ENCODE assay signal across 19 mouse cellular contexts in the genomic region with DNA sequence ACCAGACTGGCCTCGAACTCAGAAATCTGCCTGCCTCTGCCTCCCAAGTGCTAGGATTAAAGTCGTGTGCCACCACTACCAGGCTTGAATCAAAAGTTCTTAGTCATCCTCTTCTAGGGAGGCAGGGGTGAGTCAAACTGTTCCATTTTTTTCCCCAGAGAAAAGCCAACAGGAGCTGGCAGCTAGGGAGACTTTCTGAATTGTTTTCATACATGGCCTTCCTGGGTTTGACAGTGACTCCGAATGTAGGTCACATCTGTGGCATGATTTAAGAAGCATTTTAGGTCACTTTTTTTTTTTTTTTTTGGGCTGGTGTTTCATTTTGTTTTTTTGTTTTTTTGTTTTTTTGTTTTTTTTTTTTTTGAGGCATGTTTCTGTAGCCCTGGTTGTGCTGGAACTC. TPM values are rescaled to one million over a fixed set of nuclear protein-coding genes. Genes with fewer than 3 reads are reported as not detected.
DNase-seq lines count a peak whose midpoint lies in the region; ATAC-seq and TF ChIP-seq lines count a peak whose summit lies in the region.
"Had no signal": no experiment of that assay in that cellular context is flagged by ENCODE, and none has a peak within 500 bp of the region (broad histone marks: within the 10 kb centered on the region; RNA-seq: fewer than 3 reads in every experiment).

No protein-coding gene starts in this region.

- no peak for TF ChIP-seq POLR2A in CH12.LX (IDR thresholded peaks at IDR 0.05; ENCODE audit: low read depth, low read length)

- H3K4me1 ChIP-seq in CH12.LX (ENCODE audit: control insufficient read depth in 1 of 2, insufficient read depth in 2 of 2): peaks cover 27 to 73% of the 10 kb centered on the region in 2 experiments
- H3K4me1 ChIP-seq in forebrain, embryonic 13.5 days: no peaks in the 10 kb centered on the region
- H3K4me1 ChIP-seq in midbrain, embryonic 16.5 days (ENCODE audit: control insufficient read depth, insufficient read depth, low read length): peaks cover 2% of the 10 kb centered on the region; the same call in 1 of the 2 replicates

- dilution Hi-C loops in CH12.LX (cut with MboI; ENCODE audit: extremely low pct_ligation_motif_present, extremely low pct_unique_long_range_greater_than_20kb, low sequenced_read_pairs): no loop called here

- in situ Hi-C loops in CH12.LX (cut with MboI; ENCODE audit: low pct_ligation_motif_present, low pct_unique_long_range_greater_than_20kb, low sequenced_read_pairs): no loop called here

- H3K36me3 ChIP-seq in CH12.LX (replicated peaks in 1 of 2; ENCODE audit: control insufficient read depth in 1 of 2, insufficient read depth in 1 of 2, low read length in 1 of 2): peaks cover 8 to 54% of the 10 kb centered on the region in 2 experiments
- H3K36me3 ChIP-seq in forebrain, embryonic 13.5 days (ENCODE audit: poor library complexity, severe bottlenecking): no peaks in the 10 kb centered on the region
- H3K36me3 ChIP-seq in midbrain, embryonic 16.5 days (ENCODE audit: control insufficient read depth, insufficient read depth, low read length): no peaks in the 10 kb centered on the region
- H3K36me3 ChIP-seq: hindbrain, embryonic 15.5 days had no signal

- H3K4me2 ChIP-seq in CH12.LX (ENCODE audit: insufficient read depth, low read depth, poor library complexity, severe bottlenecking): no peak overlapping the region
- no peak overlapping the region for H3K4me2 ChIP-seq in forebrain, embryonic 13.5 days
- no peak overlapping the region for H3K4me2 ChIP-seq in midbrain, embryonic 16.5 days (ENCODE audit: low read length)
- H3K4me2 ChIP-seq: heart, embryonic 13.5 days; hindbrain, embryonic 15.5 days had no signal

- DNase-seq in layer of hippocampus, adult 2 months (ENCODE audit: low spot score in 2 of 2): no peak
- DNase-seq in layer of hippocampus, postnatal 25 days (ENCODE audit: extremely low spot score in 1 of 2, low spot score in 1 of 2): no peak
- peak; percentile 27 for DNase-seq in 3134 (ENCODE audit: extremely low read depth, insufficient read length, low spot score)
- DNase-seq in CH12.LX (ENCODE audit: extremely low read depth): peak; percentile 61
- peak; percentile 78 for DNase-seq in brain, adult 2 months (ENCODE audit: low read depth, low spot score)
- DNase-seq: adrenal gland, postnatal 14 days; cerebellum, adult 11 months; cerebellum, adult 9-10 months; cerebellum, postnatal 36 days; gastrocnemius, postnatal 36 days; heart, adult 11 months; heart, postnatal 36 days had no signal

- peaks cover 92% of the 10 kb centered on the region for H3K79me2 ChIP-seq in CH12.LX (replicated peaks; ENCODE audit: control insufficient read depth, extremely low read depth, insufficient read depth, poor library complexity, severe bottlenecking)

- ATAC-seq in forebrain, embryonic 13.5 days: no peak
- no peak for ATAC-seq in midbrain, embryonic 16.5 days
- ATAC-seq: forebrain, embryonic 14.5 days; intestine, postnatal 0 days had no signal

- no peaks in the 10 kb centered on the region for H3K27me3 ChIP-seq in CH12.LX (replicated peaks)
- H3K27me3 ChIP-seq in forebrain, embryonic 13.5 days: no peaks in the 10 kb centered on the region
- H3K27me3 ChIP-seq in midbrain, embryonic 16.5 days (ENCODE audit: control insufficient read depth, insufficient read depth, low read depth, low read length): no peaks in the 10 kb centered on the region
- H3K27me3 ChIP-seq: heart, embryonic 13.5 days; hindbrain, embryonic 15.5 days had no signal

- WGBS in forebrain, embryonic 13.5 days: 92% methylated on average over 3 of the region's 3 CpGs
- 87% methylated on average over 3 of the region's 3 CpGs for WGBS in midbrain, embryonic 16.5 days

- TF ChIP-seq CTCF in layer of hippocampus, adult 2 months (conservative IDR thresholded peaks at IDR 0.05): no peak
- no peak for TF ChIP-seq CTCF in CH12.LX (conservative IDR thresholded peaks at IDR 0.05 in 1 of 2, IDR thresholded peaks at IDR 0.05 in 1 of 2; ENCODE audit: low read depth in 2 of 2, low read length in 2 of 2)

- H3K9me3 ChIP-seq in CH12.LX (replicated peaks; ENCODE audit: low read length): peaks cover 4% of the 10 kb centered on the region
- H3K9me3 ChIP-seq in forebrain, embryonic 13.5 days (replicated peaks): no peaks in the 10 kb centered on the region
- no peaks in the 10 kb centered on the region for H3K9me3 ChIP-seq in midbrain, embryonic 16.5 days (replicated peaks; ENCODE audit: control insufficient read depth, low read length, poor library complexity, severe bottlenecking)
- H3K9me3 ChIP-seq: heart, embryonic 13.5 days; hindbrain, embryonic 15.5 days had no signal

- TF ChIP-seq EP300 in CH12.LX (IDR thresholded peaks at IDR 0.05; ENCODE audit: low read length): peak; percentile 48

- no peak overlapping the region for H3K4me3 ChIP-seq in layer of hippocampus, adult 2 months
- no peak overlapping the region for H3K4me3 ChIP-seq in CH12.LX (replicated peaks in 1 of 3; ENCODE audit: low read depth in 2 of 3, low read length in 2 of 3, poor library complexity in 1 of 3)
- no peak overlapping the region for H3K4me3 ChIP-seq in forebrain, embryonic 13.5 days
- H3K4me3 ChIP-seq in midbrain, embryonic 16.5 days (ENCODE audit: low read depth, low read length): no peak overlapping the region
- H3K4me3 ChIP-seq: embryonic facial prominence, embryonic 10.5 days; heart, embryonic 13.5 days; hindbrain, embryonic 15.5 days had no signal

- no peak overlapping the region for H3K9ac ChIP-seq in CH12.LX (ENCODE audit: insufficient read depth, low read depth)
- H3K9ac ChIP-seq in forebrain, embryonic 13.5 days: no peak overlapping the region
- H3K9ac ChIP-seq in midbrain, embryonic 16.5 days (ENCODE audit: low read depth, low read length): no peak overlapping the region
- H3K9ac ChIP-seq: heart, embryonic 13.5 days; hindbrain, embryonic 15.5 days had no signal

- TF ChIP-seq RAD21 in CH12.LX (IDR thresholded peaks at IDR 0.05; ENCODE audit: low read depth, low read length): no peak

- H3K27ac ChIP-seq in layer of hippocampus, adult 2 months: peak overlapping the region; percentile 82
- no peak overlapping the region for H3K27ac ChIP-seq in CH12.LX (ENCODE audit: insufficient read depth, low read depth)
- H3K27ac ChIP-seq in forebrain, embryonic 13.5 days: no peak overlapping the region
- no peak overlapping the region for H3K27ac ChIP-seq in midbrain, embryonic 16.5 days (ENCODE audit: low read length)
- H3K27ac ChIP-seq: embryonic facial prominence, embryonic 10.5 days; heart, embryonic 13.5 days had no signal

TF ChIP-seq in CH12.LX, 34 proteins besides CTCF, POLR2A, EP300 and RAD21:
- TF ChIP-seq NELFE (IDR thresholded peaks at IDR 0.05; ENCODE audit: low read depth, low read length) (no peak), MYC (IDR thresholded peaks at IDR 0.05; ENCODE audit: low read depth, low read length) (no peak), SMC3 (IDR thresholded peaks at IDR 0.05; ENCODE audit: low read depth, low read length) (no peak), RCOR1 (conservative IDR thresholded peaks at IDR 0.05; ENCODE audit: low read depth, low read length) (no peak), JUN (IDR thresholded peaks at IDR 0.05; ENCODE audit: insufficient read depth, low read depth, low read length) (0 out of 2 replicates have a peak, but pooled peaks have one; percentile 11), ETS1 (conservative IDR thresholded peaks at IDR 0.05; ENCODE audit: low read depth, low read length) (no peak), ZNF384 (IDR thresholded peaks at IDR 0.05; ENCODE audit: low read depth, low read length) (peak; percentile 57), MAZ (IDR thresholded peaks at IDR 0.05; ENCODE audit: low read depth, low read length) (no peak), CHD2 (IDR thresholded peaks at IDR 0.05; ENCODE audit: low read length) (no peak), IRF4 (IDR thresholded peaks at IDR 0.05; ENCODE audit: low read depth, low read length) (peak; percentile 17; the same call in 1 of the 2 replicates), E2F4 (IDR thresholded peaks at IDR 0.05; ENCODE audit: insufficient replicate concordance, low read depth, low read length) (no peak), MEF2A (IDR thresholded peaks at IDR 0.05; ENCODE audit: borderline replicate concordance, low read depth, low read length) (no peak), JUND (conservative IDR thresholded peaks at IDR 0.05; ENCODE audit: low read depth, low read length) (peak; percentile 52; the same call in 1 of the 2 replicates), MAFK (IDR thresholded peaks at IDR 0.05; ENCODE audit: insufficient replicate concordance, low read length) (no peak), NRF1 (IDR thresholded peaks at IDR 0.05; ENCODE audit: low read depth, low read length) (no peak), BHLHE40 (IDR thresholded peaks at IDR 0.05; ENCODE audit: low read depth, low read length) (no peak), GABPA (IDR thresholded peaks at IDR 0.05; ENCODE audit: insufficient replicate concordance, low read depth, low read length) (no peak), TBP (conservative IDR thresholded peaks at IDR 0.05; ENCODE audit: low read depth, low read length) (no peak)

RNA-seq across cellular contexts. Expression of gene Fnbp1, which starts 23.6 kb away (rescaled TPM):
- total RNA-seq in layer of hippocampus, adult 2 months (2021): 100 to 1,000 TPM; 113 to 120 TPM
- total RNA-seq in layer of hippocampus, postnatal 25 days (2021): 100 to 1,000 TPM in 1 of 2 experiments, 10 to 100 TPM in 1; 95.1 to 118 TPM
- total RNA-seq in CH12.LX (2012; rRNA removed) (39.2 and 50.5 TPM in 2 replicates), CH12.LX (2014; rRNA removed) (20.7 and 29.6 TPM in 2 replicates)
- 133 and 147 TPM in 2 replicates for polyA plus RNA-seq in CH12.LX (2012; ENCODE audit: insufficient read length, low read depth)
- 12.5 and 12.7 TPM in 2 replicates for polyA plus RNA-seq in forebrain, embryonic 13.5 days (2015; fragmentation: Nextera tagmentation; extraction: Ambion mirVana)
- 31.5 and 33.2 TPM in 2 replicates for polyA plus RNA-seq in midbrain, embryonic 16.5 days (2015; fragmentation: Nextera tagmentation; extraction: Ambion mirVana)

RNA-seq across cellular contexts. Expression of gene Gpr107, which starts 33.9 kb away (rescaled TPM):
- total RNA-seq in layer of hippocampus, adult 2 months (2021): 10 to 100 TPM; 50.5 to 53.1 TPM
- total RNA-seq in layer of hippocampus, postnatal 25 days (2021): 10 to 100 TPM; 45.2 to 49.6 TPM
- total RNA-seq in CH12.LX (2012; rRNA removed) (22.7 and 24.6 TPM in 2 replicates), CH12.LX (2014; rRNA removed) (24.9 and 27.8 TPM in 2 replicates)
- 19.6 and 25.7 TPM in 2 replicates for polyA plus RNA-seq in CH12.LX (2012; ENCODE audit: insufficient read length, low read depth)
- polyA plus RNA-seq in forebrain, embryonic 13.5 days (2015; fragmentation: Nextera tagmentation; extraction: Ambion mirVana): 28.6 and 34.3 TPM in 2 replicates
- polyA plus RNA-seq in midbrain, embryonic 16.5 days (2015; fragmentation: Nextera tagmentation; extraction: Ambion mirVana): 34.9 and 43.6 TPM in 2 replicates

Comparison
In these comparisons a context has a peak if more than half of its experiments do, and no peak if none do; other contexts are left out.
1. DNase-seq: peak in 3134 (single experiment), CH12.LX (single experiment) and brain, adult 2 months (single experiment); none in layer of hippocampus, adult 2 months (0 of 2) and layer of hippocampus, postnatal 25 days (0 of 2).